Mouse (Mus musculus): ENCODE measurements at regions not wholly inside any gene's neighbourhood (a gene's known extent, or its start where the extent isn't known, plus 50 kb on each side); places are given as distances from the start of the nearest gene placed in this dataset.

DNA sequence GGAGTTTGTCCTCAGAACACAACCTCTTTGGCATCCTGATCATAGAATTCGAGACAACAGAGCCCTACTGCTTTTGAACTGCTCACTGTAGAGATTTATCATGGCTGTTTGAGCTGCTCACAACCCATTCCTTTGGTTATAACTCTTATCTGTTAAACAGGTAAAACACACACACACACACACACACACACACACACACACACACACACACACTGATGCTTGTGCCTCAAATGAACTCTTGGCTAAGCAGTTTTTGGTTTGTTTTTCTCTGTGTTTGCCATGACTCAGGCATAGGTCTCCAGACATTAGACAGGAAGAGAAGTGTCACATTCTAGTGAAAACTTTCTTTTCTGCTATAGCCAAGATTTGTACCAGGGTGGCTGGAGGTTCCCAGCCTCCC, 60.8 kb upstream of the 1700020N01Rik start:
- Histone ChIP-seq H3K4me3 (replicated peaks in 1 of 3; ENCODE audit: low read depth in 2 of 3, low read length in 2 of 3, poor library complexity in 1 of 3) (no peak overlapping the region), H3K79me2 (replicated peaks; ENCODE audit: control insufficient read depth, extremely low read depth, insufficient read depth, poor library complexity, severe bottlenecking) (no peaks in the 10 kb centered on the region), H3K36me3 (replicated peaks in 1 of 2; ENCODE audit: control insufficient read depth in 1 of 2, insufficient read depth in 1 of 2, low read length in 1 of 2) (no peaks in the 10 kb centered on the region), H3K9me3 (replicated peaks; ENCODE audit: low read length) (no peaks in the 10 kb centered on the region), H3K4me2 (ENCODE audit: insufficient read depth, low read depth, poor library complexity, severe bottlenecking) (no peak overlapping the region), H3K27me3 (replicated peaks) (no peaks in the 10 kb centered on the region), H3K9ac (ENCODE audit: insufficient read depth, low read depth) (no peak overlapping the region), H3K4me1 (ENCODE audit: control insufficient read depth in 1 of 2, insufficient read depth in 2 of 2) (peaks cover 4 to 20% of the 10 kb centered on the region in 2 experiments; a peak in 3 of 4 replicates), H3K27ac (ENCODE audit: insufficient read depth, low read depth) (no peak overlapping the region)
- dilution Hi-C loops (cut with MboI; ENCODE audit: extremely low pct_ligation_motif_present, extremely low pct_unique_long_range_greater_than_20kb, low sequenced_read_pairs) (no loop called here), in situ Hi-C loops (cut with MboI; ENCODE audit: low pct_ligation_motif_present, low pct_unique_long_range_greater_than_20kb, low sequenced_read_pairs) (no loop called here)
- TF ChIP-seq MAX (IDR thresholded peaks at IDR 0.05; ENCODE audit: low read length) (no peak), USF2 (conservative IDR thresholded peaks at IDR 0.05; ENCODE audit: low read depth, low read length) (no peak), POLR2A (IDR thresholded peaks at IDR 0.05; ENCODE audit: low read depth, low read length) (no peak), ETS1 (conservative IDR thresholded peaks at IDR 0.05; ENCODE audit: low read depth, low read length) (no peak), EP300 (IDR thresholded peaks at IDR 0.05; ENCODE audit: low read length) (no peak), JUND (conservative IDR thresholded peaks at IDR 0.05; ENCODE audit: low read depth, low read length) (no peak), RAD21 (IDR thresholded peaks at IDR 0.05; ENCODE audit: low read depth, low read length) (no peak), ELF1 (IDR thresholded peaks at IDR 0.05; ENCODE audit: low read depth, low read length) (no peak), CHD2 (IDR thresholded peaks at IDR 0.05; ENCODE audit: low read length) (no peak), CHD1 (IDR thresholded peaks at IDR 0.05; ENCODE audit: low read depth, low read length) (no peak), PAX5 (IDR thresholded peaks at IDR 0.05; ENCODE audit: low read length) (no peak), MXI1 (IDR thresholded peaks at IDR 0.05; ENCODE audit: low read depth, low read length) (no peak), MYC (IDR thresholded peaks at IDR 0.05; ENCODE audit: low read depth, low read length) (no peak), MEF2A (IDR thresholded peaks at IDR 0.05; ENCODE audit: borderline replicate concordance, low read depth, low read length) (no peak), TCF12 (IDR thresholded peaks at IDR 0.05; ENCODE audit: low read depth, low read length) (no peak), BHLHE40 (IDR thresholded peaks at IDR 0.05; ENCODE audit: low read depth, low read length) (no peak), ZC3H11A (IDR thresholded peaks at IDR 0.05; ENCODE audit: low read depth, low read length) (no peak), USF1 (IDR thresholded peaks at IDR 0.05; ENCODE audit: low read depth, low read length) (no peak), RCOR1 (conservative IDR thresholded peaks at IDR 0.05; ENCODE audit: low read depth, low read length) (no peak), ZMIZ1 (IDR thresholded peaks at IDR 0.05; ENCODE audit: low read depth, low read length) (no peak)
- no peak for DNase-seq (ENCODE audit: extremely low read depth)

DNA sequence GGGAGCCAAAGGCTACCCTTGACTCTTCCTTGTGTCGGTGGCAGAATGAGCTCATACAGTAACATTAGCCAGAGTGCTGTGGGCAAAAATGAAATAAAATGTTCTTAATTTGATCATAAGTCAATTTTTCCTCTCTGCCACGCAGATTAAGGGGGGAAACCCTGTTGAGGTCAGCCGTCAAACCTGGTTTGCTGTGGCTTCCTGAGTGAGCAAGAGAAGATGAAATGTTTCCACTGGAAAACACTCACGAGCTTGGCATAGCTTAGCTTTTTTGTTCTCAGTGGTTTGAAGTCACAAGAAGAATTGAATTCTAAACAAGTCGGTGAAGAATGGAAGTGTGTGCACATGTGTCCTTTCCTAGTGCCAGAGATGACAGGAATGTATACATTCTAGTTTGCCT, 57.3 kb upstream of the 1700020N01Rik start:
- Histone ChIP-seq H3K9ac (ENCODE audit: insufficient read depth, low read depth) (no peak overlapping the region), H3K4me3 (replicated peaks in 1 of 3; ENCODE audit: low read depth in 2 of 3, low read length in 2 of 3, poor library complexity in 1 of 3) (no peak overlapping the region), H3K4me2 (ENCODE audit: insufficient read depth, low read depth, poor library complexity, severe bottlenecking) (peak overlapping the region; percentile 42; the same call in 1 of the 2 replicates), H3K27me3 (replicated peaks) (no peaks in the 10 kb centered on the region), H3K36me3 (replicated peaks in 1 of 2; ENCODE audit: control insufficient read depth in 1 of 2, insufficient read depth in 1 of 2, low read length in 1 of 2) (no peaks in the 10 kb centered on the region), H3K9me3 (replicated peaks; ENCODE audit: low read length) (no peaks in the 10 kb centered on the region), H3K4me1 (ENCODE audit: control insufficient read depth in 1 of 2, insufficient read depth in 2 of 2) (peaks cover 4 to 20% of the 10 kb centered on the region in 2 experiments; a peak in 3 of 4 replicates), H3K79me2 (replicated peaks; ENCODE audit: control insufficient read depth, extremely low read depth, insufficient read depth, poor library complexity, severe bottlenecking) (no peaks in the 10 kb centered on the region), H3K27ac (ENCODE audit: insufficient read depth, low read depth) (no peak overlapping the region)
- dilution Hi-C loops (cut with MboI; ENCODE audit: extremely low pct_ligation_motif_present, extremely low pct_unique_long_range_greater_than_20kb, low sequenced_read_pairs) (no loop called here), in situ Hi-C loops (cut with MboI; ENCODE audit: low pct_ligation_motif_present, low pct_unique_long_range_greater_than_20kb, low sequenced_read_pairs) (no loop called here)
- TF ChIP-seq MEF2A (IDR thresholded peaks at IDR 0.05; ENCODE audit: borderline replicate concordance, low read depth, low read length), result 0 out of 2 replicates have a peak, but pooled peaks have one; percentile 46
- peak; percentile 85 for TF ChIP-seq EP300 (IDR thresholded peaks at IDR 0.05; ENCODE audit: low read length)
- peak; percentile 78 for TF ChIP-seq BHLHE40 (IDR thresholded peaks at IDR 0.05; ENCODE audit: low read depth, low read length)
- TF ChIP-seq ETS1 (conservative IDR thresholded peaks at IDR 0.05; ENCODE audit: low read depth, low read length), result peak; percentile 84
- TF ChIP-seq SMC3 (IDR thresholded peaks at IDR 0.05; ENCODE audit: low read depth, low read length), result no peak
- TF ChIP-seq POLR2AphosphoS2 (IDR thresholded peaks at IDR 0.05; ENCODE audit: low read depth, low read length), result no peak
- TF ChIP-seq JUND (conservative IDR thresholded peaks at IDR 0.05; ENCODE audit: low read depth, low read length), result peak; percentile 45; the same call in 1 of the 2 replicates
- TF ChIP-seq TCF12 (IDR thresholded peaks at IDR 0.05; ENCODE audit: low read depth, low read length), result 0 out of 2 replicates have a peak, but pooled peaks have one; percentile 16
- DNase-seq (ENCODE audit: extremely low read depth), result peak; percentile 55

Measured in CH12.LX (cell line).